Mouse (Mus musculus): ENCODE data around the gene Engase.

The Engase gene

GRCm38 (mm10) chr11:118476396-118477373 is at the start of gene Engase:
TSS of gene Engase (plus strand) at chr11:118476829.
- peak; percentile 91 for DNase-seq (ENCODE audit: low read depth)

GRCm38 (mm10) chr11:118427266-118427779 is 49.3 kb upstream of the Engase start:
- no peak for DNase-seq (ENCODE audit: low read depth)

DNA sequence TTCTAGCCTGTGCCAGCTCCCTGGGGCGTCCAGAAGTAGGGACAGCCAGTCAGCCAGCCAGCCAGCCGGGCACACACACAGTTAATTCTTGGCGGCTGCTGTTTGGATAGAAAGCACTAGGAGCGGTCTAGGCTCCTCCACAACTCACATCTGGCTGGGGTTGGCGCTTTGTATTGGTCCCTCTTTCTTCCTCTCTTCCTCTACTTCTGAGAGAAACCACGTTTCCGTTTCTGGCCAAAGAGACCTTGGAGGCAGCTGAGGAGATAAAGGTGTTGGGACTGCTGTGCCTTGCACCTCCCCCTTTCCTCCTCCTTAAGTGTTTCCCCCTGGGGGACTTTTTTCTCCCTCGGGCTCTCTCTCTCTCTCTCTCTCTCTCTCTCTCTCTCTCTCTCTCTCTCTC is 48.6 kb upstream of the Engase start, which contains the start of gene C1qtnf1:
Gene C1qtnf1, plus strand, starts transcription at position 218 of the 400 bp plus-strand sequence.
- no peak for DNase-seq (ENCODE audit: low read depth)

GRCm38 (mm10) chr11:118428460-118428868 is 48.2 kb upstream of the Engase start:
- DNase-seq (ENCODE audit: low read depth), result no peak

DNA sequence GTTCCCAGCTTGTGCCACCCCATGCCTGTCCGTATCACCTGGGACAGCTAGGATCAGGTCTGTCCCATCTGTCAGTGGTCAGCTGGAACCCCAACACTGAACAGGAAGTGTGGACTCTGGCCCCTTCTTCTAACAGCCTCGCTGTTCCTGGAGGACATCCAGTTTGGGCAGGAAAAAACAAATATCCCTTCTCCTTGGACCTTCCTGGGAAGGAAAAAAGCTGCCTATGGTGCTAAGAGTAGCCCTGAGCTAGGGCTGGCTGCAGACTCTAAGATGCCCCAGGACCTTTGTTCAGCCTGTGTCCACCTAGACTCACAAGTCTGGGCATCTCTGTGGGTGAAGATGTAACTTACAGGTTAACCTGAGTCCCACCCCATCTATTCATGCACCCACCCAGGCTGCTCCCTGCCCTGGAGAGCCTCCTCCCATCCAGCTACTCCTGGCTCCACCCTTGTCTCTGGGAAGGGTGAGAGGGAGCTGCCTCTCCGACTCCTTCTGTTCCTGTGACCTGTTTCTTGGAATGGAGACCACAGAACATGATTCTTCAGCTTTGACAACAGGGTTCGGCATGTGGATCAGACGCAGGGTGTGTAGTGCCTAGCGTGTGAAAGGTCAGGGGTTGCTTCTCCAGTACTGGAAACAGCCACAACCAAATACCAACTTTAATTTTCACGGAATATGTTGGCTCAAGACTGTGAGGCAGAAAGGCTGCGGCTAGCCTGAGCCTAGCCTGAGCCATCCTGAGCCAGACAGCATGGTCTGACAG is 47.5 kb upstream of the Engase start:
- DNase-seq (ENCODE audit: low read depth), result peak; percentile 85

GRCm38 (mm10) chr11:118430291-118430885 is 46.2 kb upstream of the Engase start:
- DNase-seq (ENCODE audit: low read depth), result no peak

DNA sequence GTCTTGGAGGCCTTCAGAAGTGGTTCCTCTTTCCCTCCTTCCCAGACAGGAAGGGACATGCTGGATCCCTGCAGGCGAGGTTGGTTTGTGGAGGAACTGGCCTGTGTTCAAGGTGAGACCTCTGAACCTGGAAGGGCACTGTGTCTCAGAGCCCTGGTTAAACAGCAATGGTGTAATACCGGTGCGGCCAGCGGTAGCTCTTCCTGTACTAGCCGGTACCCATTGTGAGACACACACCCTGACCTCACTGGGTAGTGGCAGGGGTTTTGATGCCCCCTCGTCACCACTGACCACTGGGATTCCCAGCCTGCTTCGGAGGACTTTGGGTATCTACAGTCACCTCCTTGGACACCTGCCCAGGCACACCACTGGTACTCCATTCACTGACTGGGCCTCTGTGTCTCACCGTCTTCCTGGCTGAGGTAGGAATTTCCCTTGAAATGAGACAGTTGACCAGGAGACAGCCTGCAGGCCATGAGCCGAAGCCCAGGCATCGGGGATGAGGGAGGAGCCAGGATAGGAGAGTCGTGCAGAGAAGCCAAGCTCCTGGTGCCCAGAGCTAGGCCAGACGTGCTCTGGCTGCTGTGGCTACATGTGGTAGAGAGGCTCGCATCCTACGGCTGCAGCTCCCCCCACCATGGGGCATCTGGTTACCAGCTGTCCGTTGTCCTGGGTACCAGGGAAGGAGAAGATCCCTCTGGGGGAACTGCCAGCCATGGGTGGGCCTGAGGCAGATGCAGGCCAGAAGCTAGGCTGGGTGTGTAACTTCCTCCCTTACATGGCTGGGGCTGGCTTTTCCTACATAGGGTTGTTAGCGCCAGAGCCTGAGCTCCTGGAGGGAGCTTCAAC is 45.3 kb upstream of the Engase start:
- no peak for DNase-seq (ENCODE audit: low read depth)

DNA sequence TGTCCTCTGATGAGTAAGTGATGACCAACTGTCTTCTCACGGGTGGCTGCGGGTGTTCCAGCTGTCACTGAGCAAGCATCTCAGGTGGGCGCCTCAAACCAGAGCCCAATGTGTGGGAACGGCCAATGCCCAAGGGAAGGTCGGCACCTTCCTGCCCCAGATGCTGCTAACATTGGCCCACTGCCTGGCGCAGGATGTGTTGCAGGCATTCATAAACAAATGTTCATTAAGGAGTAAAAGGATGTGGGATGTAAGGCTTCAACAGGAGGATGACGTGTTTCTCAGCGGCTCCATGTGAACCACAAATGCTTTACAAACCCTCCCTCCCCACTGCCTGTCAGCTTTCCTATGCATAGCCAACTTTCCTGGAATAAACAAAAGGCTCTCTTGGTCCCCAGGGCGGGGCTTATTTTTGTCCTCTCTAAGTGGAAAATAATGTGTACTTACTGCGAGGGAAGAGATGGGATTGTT is 43.2 kb upstream of the Engase start:
- DNase-seq (ENCODE audit: low read depth), result no peak

DNA sequence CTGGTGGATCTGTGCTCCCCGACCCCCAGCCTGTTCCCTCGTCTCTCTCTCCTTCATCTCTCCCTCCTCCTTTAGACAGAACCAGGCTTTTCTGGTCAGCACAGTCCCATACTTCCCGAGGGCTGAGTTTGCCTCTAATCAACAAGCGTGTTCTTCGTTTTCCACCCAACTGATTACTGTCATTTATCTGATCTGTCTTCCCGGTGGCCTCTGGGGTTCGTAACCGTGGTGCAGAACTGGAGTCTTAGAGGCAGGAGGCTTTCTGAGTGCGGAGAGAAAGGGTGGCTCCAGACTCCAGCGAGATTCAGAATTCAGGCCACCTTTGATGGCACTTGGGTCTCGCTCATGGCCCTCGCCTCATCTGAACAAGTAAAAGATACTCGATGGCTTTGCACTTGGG is 42.5 kb upstream of the Engase start:
- no peak for DNase-seq (ENCODE audit: low read depth)

GRCm38 (mm10) chr11:118436471-118436935 is 40.1 kb upstream of the Engase start:
- no peak for DNase-seq (ENCODE audit: low read depth)

DNA sequence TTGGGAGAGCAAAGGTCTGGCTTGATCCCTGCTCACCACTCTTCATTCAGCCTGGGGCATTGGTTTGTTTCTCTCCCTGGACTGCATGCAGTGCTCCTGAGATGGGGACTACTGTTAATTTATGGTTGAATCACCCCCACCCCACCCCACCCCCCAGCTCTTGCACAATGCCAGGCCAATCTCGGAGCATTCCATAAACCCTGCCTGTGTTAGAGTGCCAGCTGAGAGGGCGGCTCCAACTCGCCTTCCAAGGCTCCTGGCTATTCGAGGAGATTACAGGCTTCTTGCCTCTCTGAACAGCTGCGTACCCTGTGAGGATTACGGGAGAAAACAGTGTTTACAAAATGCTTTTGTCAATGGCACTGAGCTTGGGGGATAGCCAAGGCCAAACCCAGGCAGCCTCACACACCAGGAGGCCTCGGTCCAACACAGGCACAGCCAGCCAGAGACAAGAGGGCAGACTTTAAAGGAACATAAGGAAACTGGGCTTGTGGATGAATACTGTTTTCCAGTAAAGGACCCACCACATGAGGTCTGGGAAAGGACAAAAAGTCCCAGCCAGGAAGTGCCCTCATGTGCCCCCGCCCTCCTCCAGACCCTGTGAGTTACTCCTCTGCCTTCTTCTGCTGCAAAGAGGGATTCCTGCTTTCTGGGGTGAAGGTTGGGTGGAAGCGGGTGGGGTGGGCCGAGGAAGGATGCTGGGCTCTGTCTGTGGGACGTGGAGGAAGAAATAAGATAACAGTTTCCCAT is 37.8 kb upstream of the Engase start:
- DNase-seq (ENCODE audit: low read depth), result peak; percentile 77

DNA sequence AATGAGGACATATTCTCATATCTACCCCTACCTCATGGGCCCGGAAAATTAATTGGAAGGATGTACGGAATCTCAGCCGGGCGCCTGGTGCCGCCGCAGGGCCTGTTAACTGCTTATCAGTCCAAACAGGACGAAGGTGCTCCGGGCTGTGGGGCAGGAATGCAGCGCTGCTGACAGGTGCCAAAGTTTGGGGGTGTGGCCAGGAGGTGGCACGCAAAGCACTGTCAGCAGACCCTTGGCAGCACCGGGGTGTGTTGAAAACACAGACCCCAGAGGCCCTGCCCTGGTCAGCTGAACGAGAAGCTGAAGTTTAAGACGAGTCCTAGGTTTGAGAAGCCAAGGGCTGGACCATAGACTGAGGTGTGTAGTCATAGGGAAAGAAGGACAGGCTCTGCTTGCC is 33.9 kb upstream of the Engase start:
- no peak for DNase-seq (ENCODE audit: low read depth)

GRCm38 (mm10) chr11:118443201-118443970 is 33.2 kb upstream of the Engase start:
- no peak for DNase-seq (ENCODE audit: low read depth)

- DNase-seq (ENCODE audit: low read depth), result no peak
Measured at GRCm38 (mm10) chr11:118445843-118446242, 30.8 kb upstream of the Engase start.

- DNase-seq (ENCODE audit: low read depth), result no peak
Measured at GRCm38 (mm10) chr11:118447346-118447745, 29.3 kb upstream of the Engase start.

DNA sequence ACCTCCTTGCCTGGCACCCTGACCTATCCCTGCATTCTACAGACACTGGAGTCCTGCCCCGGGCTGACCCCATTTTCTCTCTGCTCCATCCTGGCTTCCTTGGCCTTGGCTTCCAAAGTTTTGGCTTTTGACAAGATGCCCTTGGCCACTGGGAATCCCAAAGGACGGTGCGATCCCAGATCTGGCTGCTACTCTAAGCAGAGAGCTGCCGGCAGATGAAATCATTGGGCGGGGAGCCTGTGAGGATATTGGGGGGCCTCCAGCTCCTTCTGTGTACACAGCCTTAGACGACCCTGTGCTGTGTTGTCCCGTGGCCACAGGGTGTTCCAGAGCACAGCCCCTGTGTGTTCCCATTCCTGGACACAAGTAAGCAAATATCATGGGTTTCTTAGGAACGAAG is 28.2 kb upstream of the Engase start:
- DNase-seq (ENCODE audit: low read depth), result no peak

- no peak for DNase-seq (ENCODE audit: low read depth)
Measured at GRCm38 (mm10) chr11:118451211-118451610, 25.4 kb upstream of the Engase start.

DNA sequence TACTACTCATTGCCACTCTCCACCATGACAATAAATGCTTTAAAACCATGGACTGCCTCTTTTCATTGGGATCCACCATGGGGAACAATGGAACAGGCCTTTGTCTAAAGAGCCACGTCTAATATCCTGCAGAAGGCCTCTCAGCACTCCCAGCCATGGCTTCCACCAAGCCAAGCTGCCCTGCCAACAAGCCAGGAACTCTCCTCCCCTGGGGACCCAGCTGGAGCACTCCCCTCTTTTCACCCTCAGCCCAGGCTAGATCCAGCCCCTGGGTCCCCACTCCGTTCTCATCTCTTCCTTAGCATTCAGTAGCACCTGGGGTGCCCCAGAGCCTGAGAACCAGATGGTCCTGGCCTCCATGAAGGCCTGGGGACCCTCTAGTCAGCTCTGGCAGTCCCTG is 23.7 kb upstream of the Engase start:
- DNase-seq (ENCODE audit: low read depth), result no peak

- DNase-seq (ENCODE audit: low read depth), result no peak
Measured at GRCm38 (mm10) chr11:118453886-118454671, 22.6 kb upstream of the Engase start.
